Mouse (Mus musculus): ENCODE measurements at regions not wholly inside any gene's neighbourhood (a gene's known extent, or its start where the extent isn't known, plus 50 kb on each side); places are given as distances from the start of the nearest gene placed in this dataset.
A peak's percentile ranks its signal among the peaks of the same experiment; 100 is the strongest.

- DNase-seq: no peak
These were observed 342.1 kb upstream of the Id2 start for GRCm38 (mm10) chr12:25439029-25439551.

- DNase-seq: no peak
These were observed 341.5 kb upstream of the Id2 start for GRCm38 (mm10) chr12:25438217-25439028.

DNA sequence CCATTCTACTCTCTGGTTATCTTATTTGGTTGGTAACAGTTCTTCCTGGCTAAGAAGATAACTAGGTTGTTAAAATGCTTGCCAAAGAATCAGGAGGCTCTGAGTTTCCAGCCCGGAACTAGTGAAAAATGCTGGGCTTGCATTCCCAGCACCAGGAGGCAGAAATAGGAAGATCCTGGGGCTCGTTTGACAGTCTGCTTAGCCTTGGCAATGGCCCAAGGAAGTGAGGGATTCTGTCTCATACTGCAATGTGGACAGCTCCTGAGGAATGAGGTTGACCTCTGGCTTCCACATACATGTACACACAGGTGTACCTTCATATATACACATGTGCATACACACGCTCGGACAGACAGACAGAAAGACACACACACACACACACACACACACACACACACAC lies 340.6 kb upstream of the Id2 start:
- peak; percentile 6 for DNase-seq

- no peak for DNase-seq
These were observed 339.4 kb upstream of the Id2 start for GRCm38 (mm10) chr12:25436220-25436911.

- DNase-seq: no peak
These were observed 335.9 kb upstream of the Id2 start for GRCm38 (mm10) chr12:25432796-25433195.

- no peak for DNase-seq
These were observed 334.0 kb upstream of the Id2 start for GRCm38 (mm10) chr12:25430911-25431310.

- no peak for DNase-seq
These were observed 331.1 kb upstream of the Id2 start for GRCm38 (mm10) chr12:25427911-25428642.

GRCm38 (mm10) chr12:25417336-25417735 lies 320.4 kb upstream of the Id2 start:
- DNase-seq: no peak

DNA sequence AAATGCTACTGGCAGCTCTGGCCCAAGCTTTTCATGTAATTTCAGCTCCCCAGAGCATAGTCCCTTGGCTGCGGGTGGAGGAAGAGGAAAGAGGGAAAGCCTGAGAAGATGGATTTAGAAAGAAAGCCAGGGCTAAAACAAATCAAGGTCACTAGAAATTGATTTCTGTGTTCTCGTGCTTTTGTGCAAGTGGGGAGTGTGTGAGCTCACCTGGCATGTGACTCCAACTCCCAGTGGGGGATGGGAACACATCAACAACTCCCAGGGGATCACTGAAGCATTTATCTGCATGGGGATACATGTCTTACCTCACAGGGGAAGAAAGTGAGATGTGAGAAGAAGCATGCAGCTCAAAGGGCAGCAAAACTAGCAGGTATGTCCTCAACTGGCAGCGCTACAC lies 319.6 kb upstream of the Id2 start:
- no peak for DNase-seq

DNA sequence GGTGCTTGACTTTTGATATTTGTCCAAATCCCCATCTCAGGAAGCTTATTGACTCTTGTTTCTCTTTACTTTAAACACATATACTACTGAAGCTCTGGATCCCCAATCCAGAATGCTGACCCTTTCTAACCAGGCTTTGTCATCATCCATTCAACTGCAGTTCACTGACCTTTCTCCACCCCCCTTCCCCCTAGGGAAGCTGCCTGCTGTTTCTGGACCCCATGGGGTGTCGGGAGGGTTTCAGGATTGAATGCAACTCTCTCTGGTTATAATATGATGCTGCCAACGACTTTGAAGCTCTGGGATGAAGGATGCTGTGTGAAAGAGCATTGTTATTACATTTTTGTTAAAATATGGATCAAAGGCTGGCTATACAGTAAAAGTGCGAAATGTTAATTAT lies 318.7 kb upstream of the Id2 start:
- DNase-seq: no peak

DNA sequence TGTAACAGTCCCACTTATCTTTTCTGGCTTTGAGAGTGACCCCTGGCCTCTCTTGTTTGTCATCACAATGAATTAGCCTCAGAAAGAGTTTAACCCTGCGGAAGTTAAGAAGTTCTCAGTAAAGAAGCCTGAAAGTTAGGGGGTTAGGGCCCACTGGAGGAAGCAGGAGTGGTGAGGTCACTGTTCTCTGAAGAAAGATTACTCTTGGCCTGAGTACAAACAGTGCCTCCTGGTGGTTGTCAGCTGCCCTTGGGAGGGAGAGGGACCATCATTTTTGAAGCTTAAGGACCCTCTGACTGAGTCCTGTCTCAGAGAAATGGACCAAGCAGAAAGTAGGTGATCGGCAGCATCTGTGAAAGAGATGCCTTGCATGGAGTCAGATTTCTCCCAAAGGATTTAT lies 318.3 kb upstream of the Id2 start:
- no peak for DNase-seq

DNA sequence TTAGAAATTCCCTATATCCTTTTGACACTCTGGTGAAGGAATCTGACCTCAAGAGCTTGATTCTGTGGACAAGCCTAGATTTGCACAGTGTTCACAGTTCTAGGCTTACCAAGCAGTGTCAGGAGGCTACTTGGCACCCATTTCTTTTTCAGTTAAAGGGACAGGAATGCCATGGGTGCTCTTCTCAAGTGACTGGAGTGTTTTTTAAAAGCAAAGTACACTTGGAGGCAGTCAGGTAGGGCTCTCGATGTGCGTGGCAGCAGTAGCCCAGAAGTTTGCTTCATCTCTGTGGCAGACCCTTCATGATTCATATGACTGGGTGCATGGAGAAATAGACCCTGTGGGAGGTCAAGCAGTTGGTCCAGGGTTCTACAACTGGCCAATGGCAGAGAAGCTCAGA lies 310.4 kb upstream of the Id2 start:
- no peak for DNase-seq

GRCm38 (mm10) chr12:25400326-25400725 lies 303.4 kb upstream of the Id2 start:
- no peak for DNase-seq

- no peak for DNase-seq
These were observed 301.8 kb upstream of the Id2 start for GRCm38 (mm10) chr12:25398726-25399125.

DNA sequence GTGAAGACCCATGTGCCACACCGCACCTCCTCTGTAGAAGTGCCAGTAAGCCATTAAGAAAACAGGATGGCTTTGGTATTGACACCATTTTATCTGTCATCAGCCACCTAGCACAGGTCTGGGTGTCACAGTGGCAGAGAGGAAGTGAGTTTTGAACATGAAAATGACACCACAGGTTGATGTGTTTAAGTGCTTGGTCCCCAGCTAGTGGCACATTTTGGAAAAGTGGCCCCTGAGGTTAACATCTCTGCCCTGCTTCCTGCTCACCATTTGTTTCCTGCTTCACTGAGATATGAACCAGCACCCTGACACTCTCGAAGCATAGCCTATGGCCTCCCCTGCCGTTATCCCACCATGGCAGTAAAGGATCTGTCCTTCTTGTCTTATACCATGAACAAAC lies 297.4 kb upstream of the Id2 start:
- DNase-seq: no peak

GRCm38 (mm10) chr12:25393501-25393900 lies 296.6 kb upstream of the Id2 start:
- no peak for DNase-seq

GRCm38 (mm10) chr12:25389202-25389601 lies 292.3 kb upstream of the Id2 start:
- DNase-seq: no peak

DNA sequence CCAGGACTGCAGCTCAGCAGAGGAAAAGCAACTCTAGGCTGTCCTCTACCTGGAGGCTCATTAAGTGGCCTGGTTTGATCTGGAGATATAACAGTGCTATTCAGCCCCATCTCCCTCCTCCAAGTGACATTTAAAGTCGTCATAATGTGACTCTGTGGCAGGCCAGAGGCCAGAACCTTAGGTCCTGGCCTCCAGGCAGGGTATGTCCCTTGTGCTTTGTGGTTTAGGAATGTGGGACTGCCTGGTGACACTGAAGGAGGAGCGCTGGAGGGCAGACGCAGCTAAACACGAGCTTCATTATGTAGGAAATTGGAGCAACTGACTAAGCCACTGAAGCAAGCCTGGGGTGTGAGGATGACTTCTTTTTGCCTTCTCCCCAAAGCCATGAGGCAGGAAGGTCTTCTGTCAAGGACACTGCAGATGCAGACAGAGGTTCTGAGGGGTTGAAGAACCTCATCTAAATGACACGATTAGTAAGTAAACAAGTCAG lies 290.9 kb upstream of the Id2 start:
- DNase-seq: no peak

DNA sequence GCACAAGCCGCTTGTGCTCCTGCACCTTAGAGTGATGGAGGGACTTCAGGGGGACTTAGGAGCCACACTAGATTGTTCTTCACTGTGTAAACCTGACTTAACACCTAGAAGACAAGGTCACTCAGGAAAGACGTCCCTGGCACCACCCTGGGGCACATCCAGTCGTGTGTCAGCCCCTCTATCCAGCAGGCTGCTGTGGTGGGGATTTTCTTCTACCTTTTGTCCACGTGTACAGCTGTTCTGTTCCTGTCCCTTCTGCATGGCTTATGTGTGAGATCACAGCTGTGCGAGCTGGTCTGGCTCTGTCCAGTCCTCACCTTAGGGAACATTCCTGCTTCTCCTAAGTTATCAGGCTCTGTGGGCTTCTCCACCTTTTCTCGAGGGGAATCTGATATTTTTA lies 286.0 kb upstream of the Id2 start:
- no peak for DNase-seq

- no peak for DNase-seq
These were observed 285.5 kb upstream of the Id2 start for GRCm38 (mm10) chr12:25382475-25382874.

DNA sequence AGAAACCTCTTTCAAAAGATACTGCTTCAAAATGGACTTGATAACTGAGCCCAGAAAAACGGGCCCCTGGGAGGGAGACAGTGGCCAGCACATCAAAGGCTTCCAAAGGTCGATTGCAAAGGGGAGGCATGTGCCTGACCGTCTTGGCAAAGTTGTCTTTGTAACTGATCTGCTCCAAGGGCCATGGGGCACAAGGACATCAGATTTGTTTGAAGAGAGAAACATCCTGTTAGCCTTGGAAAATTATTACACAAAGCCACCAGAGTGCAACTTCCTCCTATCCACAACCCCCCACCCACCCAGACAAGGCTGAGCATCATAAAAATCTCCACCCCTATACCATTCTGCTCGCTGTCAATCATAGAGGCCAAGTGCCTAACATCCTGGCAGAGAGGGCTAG lies 284.7 kb upstream of the Id2 start:
- no peak for DNase-seq

GRCm38 (mm10) chr12:25379996-25380395 lies 283.1 kb upstream of the Id2 start:
- DNase-seq: no peak

- DNase-seq: peak; percentile 37
These were observed 282.1 kb upstream of the Id2 start for GRCm38 (mm10) chr12:25379016-25379415.
